Mouse (Mus musculus): ENCODE results near the gene Abca7. TPM values are rescaled to one million over a fixed set of nuclear protein-coding genes. Genes with fewer than 3 reads are reported as not detected.

Gene Abca7
- 40.3 and 43.6 TPM in 2 replicates for polyA plus RNA-seq (2012; rRNA removed)

GRCm38 (mm10) chr10:79996272-79997033 lies at the start of gene Abca7:
Gene Abca7 (plus strand): TSS chr10:79996494.

GRCm38 (mm10) chr10:79959847-79960601 lies 36.3 kb upstream of the Abca7 start, which contains the start of gene Wdr18:
Gene Wdr18 (plus strand): TSS chr10:79960152.

GRCm38 (mm10) chr10:79970415-79971182 lies 25.7 kb upstream of the Abca7 start, which contains the start of gene Grin3b:
Gene Grin3b (plus strand): TSS chr10:79970715.

GRCm38 (mm10) chr10:79984195-79984816 lies 12.0 kb upstream of the Abca7 start, which contains the start of gene Tmem259:
Gene Tmem259 (minus strand): TSS chr10:79984330.

GRCm38 (mm10) chr10:79988506-79989271 lies 7.6 kb upstream of the Abca7 start, which contains the start of gene Cnn2:
Gene Cnn2 (plus strand): TSS chr10:79988584.

GRCm38 (mm10) chr10:80016511-80016910 lies 20.2 kb downstream of the Abca7 start, which contains the start of gene Arhgap45:
Gene Arhgap45 (plus strand): TSS chr10:80016653.

GRCm38 (mm10) chr10:80039559-80039979 lies 43.3 kb downstream of the Abca7 start, which contains the start of gene Polr2e:
Gene Polr2e (minus strand): TSS chr10:80039795.

GRCm38 (mm10) chr10:80047041-80047565 lies 50.8 kb downstream of the Abca7 start, which contains the start of gene Gpx4:
Gene Gpx4 (plus strand): TSS chr10:80047166.

Other genes with a start within 250 kb of the Abca7 start
- gene Polrmt, start 249.9 kb upstream of the Abca7 start, polyA plus RNA-seq (2012; rRNA removed), result 71.0 and 77.4 TPM in 2 replicates
- 0.13 TPM in 1 of 2 replicates, not detected in the other for gene Fgf22, start 241.4 kb upstream of the Abca7 start, polyA plus RNA-seq (2012; rRNA removed)
- 192 and 253 TPM in 2 replicates for gene Rnf126, start 229.5 kb upstream of the Abca7 start, polyA plus RNA-seq (2012; rRNA removed)
- 42.9 and 43.6 TPM in 2 replicates for gene Fstl3, start 219.2 kb upstream of the Abca7 start, polyA plus RNA-seq (2012; rRNA removed)
- 0.06 and 0.23 TPM in 2 replicates for gene Prss57, start 205.5 kb upstream of the Abca7 start, polyA plus RNA-seq (2012; rRNA removed)
- gene Palm, start 202.9 kb upstream of the Abca7 start, polyA plus RNA-seq (2012; rRNA removed), result 35.1 and 37.1 TPM in 2 replicates
- gene Misp, start 175.5 kb upstream of the Abca7 start, polyA plus RNA-seq (2012; rRNA removed), result 267 and 317 TPM in 2 replicates
- 273 and 314 TPM in 2 replicates for gene Ptbp1, start 142.1 kb upstream of the Abca7 start, polyA plus RNA-seq (2012; rRNA removed)
- 2.2 and 2.6 TPM in 2 replicates for gene Prtn3, start 122.0 kb upstream of the Abca7 start, polyA plus RNA-seq (2012; rRNA removed)
- gene Plppr3, start 121.9 kb upstream of the Abca7 start, polyA plus RNA-seq (2012; rRNA removed), result 4.2 and 6.4 TPM in 2 replicates
- gene Elane, start 110.2 kb upstream of the Abca7 start, polyA plus RNA-seq (2012; rRNA removed), result 0.15 TPM in 1 of 2 replicates, not detected in the other
- gene Cfd, start 105.6 kb upstream of the Abca7 start, polyA plus RNA-seq (2012; rRNA removed), result 295 and 596 TPM in 2 replicates
- 82.9 and 84.0 TPM in 2 replicates for gene Med16, start 87.6 kb upstream of the Abca7 start, polyA plus RNA-seq (2012; rRNA removed)
- gene Gm26602, start 85.6 kb upstream of the Abca7 start, polyA plus RNA-seq (2012; rRNA removed), result not detected in 2 replicates
- gene Kiss1r, start 79.5 kb upstream of the Abca7 start, polyA plus RNA-seq (2012; rRNA removed), result 9.5 and 12.7 TPM in 2 replicates
- gene R3hdm4, start 75.3 kb upstream of the Abca7 start, polyA plus RNA-seq (2012; rRNA removed), result 358 and 384 TPM in 2 replicates
- gene Arid3a, start 69.5 kb upstream of the Abca7 start, polyA plus RNA-seq (2012; rRNA removed), result 7.1 and 9.2 TPM in 2 replicates
- gene Wdr18, start 36.3 kb upstream of the Abca7 start, polyA plus RNA-seq (2012; rRNA removed), result 43.3 and 45.7 TPM in 2 replicates
- not detected in 2 replicates for gene Grin3b, start 25.8 kb upstream of the Abca7 start, polyA plus RNA-seq (2012; rRNA removed)
- gene Tmem259, start 12.2 kb upstream of the Abca7 start, polyA plus RNA-seq (2012; rRNA removed), result 384 and 485 TPM in 2 replicates
- gene Cnn2, start 7.9 kb upstream of the Abca7 start, polyA plus RNA-seq (2012; rRNA removed), result 79.8 and 98.8 TPM in 2 replicates
- 24.6 and 25.0 TPM in 2 replicates for gene Arhgap45, start 20.2 kb downstream of the Abca7 start, polyA plus RNA-seq (2012; rRNA removed)
- 179 and 185 TPM in 2 replicates for gene Polr2e, start 43.3 kb downstream of the Abca7 start, polyA plus RNA-seq (2012; rRNA removed)
- gene Gpx4, start 50.7 kb downstream of the Abca7 start, polyA plus RNA-seq (2012; rRNA removed), result 332 and 514 TPM in 2 replicates
- gene Sbno2, start 109.1 kb downstream of the Abca7 start, polyA plus RNA-seq (2012; rRNA removed), result 82.3 and 100 TPM in 2 replicates
- 125 and 133 TPM in 2 replicates for gene Stk11, start 119.3 kb downstream of the Abca7 start, polyA plus RNA-seq (2012; rRNA removed)
- 2,828 and 3,041 TPM in 2 replicates for gene Atp5d, start 142.1 kb downstream of the Abca7 start, polyA plus RNA-seq (2012; rRNA removed)
- gene Cbarp, start 144.3 kb downstream of the Abca7 start, polyA plus RNA-seq (2012; rRNA removed), result 14.1 and 17.1 TPM in 2 replicates
- gene Midn, start 151.8 kb downstream of the Abca7 start, polyA plus RNA-seq (2012; rRNA removed), result 174 and 187 TPM in 2 replicates
- 98.7 and 100 TPM in 2 replicates for gene Cirbp, start 169.5 kb downstream of the Abca7 start, polyA plus RNA-seq (2012; rRNA removed)
- 18.0 and 23.5 TPM in 2 replicates for gene 1600002K03Rik, start 176.4 kb downstream of the Abca7 start, polyA plus RNA-seq (2012; rRNA removed)
- gene Efna2, start 183.0 kb downstream of the Abca7 start, polyA plus RNA-seq (2012; rRNA removed), result 3.4 and 3.6 TPM in 2 replicates
- gene Mum1, start 229.9 kb downstream of the Abca7 start, polyA plus RNA-seq (2012; rRNA removed), result 25.4 and 27.3 TPM in 2 replicates